Mouse (Mus musculus) ES-E14 (cell line): ENCODE results near the gene Cyp26a1. TPM values are rescaled to one million over a fixed set of nuclear protein-coding genes. Genes with fewer than 3 reads are reported as not detected.
A peak's percentile ranks its signal among the peaks of the same experiment; 100 is the strongest.

Experiments
- DNase-seq: peaks from one replicate; pipeline ENCODE4 v3.0.0-alpha.2; 2013; ENCODE audit warnings: low read depth, low spot score
- H3K27ac ChIP-seq: 2 replicates; pipeline ENCODE4 v1.5.1; 2012; ENCODE audit warnings: low read depth, mild to moderate bottlenecking, low read length, moderate library complexity, mixed read lengths; ENCODE audit not compliant: poor library complexity, insufficient read depth, severe bottlenecking
- H3K36me3 ChIP-seq: 2 replicates; pipeline ENCODE4 v1.6.1; 2012; ENCODE audit warnings: mild to moderate bottlenecking, low read length, moderate library complexity, mixed read lengths; ENCODE audit not compliant: control insufficient read depth, poor library complexity, insufficient read depth, severe bottlenecking
- H3K4me1 ChIP-seq, 2 experiments: fragments of 150-350 bp in 1 of 2; sonication (generic) in 1 of 2; 2 replicates each; pipeline ENCODE4 v1.6.1; 2012; ENCODE audit warnings: low read length in 2 of 2, mild to moderate bottlenecking in 1 of 2, mixed read lengths in 1 of 2; ENCODE audit not compliant: control insufficient read depth in 2 of 2, insufficient read depth in 2 of 2, poor library complexity in 1 of 2
- H3K4me3 ChIP-seq, 2 experiments: fragments of 150-350 bp in 1 of 2; sonication (generic) in 1 of 2; 2 replicates each; pipeline ENCODE4 v1.5.1; 2012; ENCODE audit warnings: low read length in 2 of 2, low read depth in 1 of 2, mild to moderate bottlenecking in 1 of 2, mixed read lengths in 1 of 2; ENCODE audit not compliant: insufficient read depth in 1 of 2, poor library complexity in 1 of 2, severe bottlenecking in 1 of 2
- H3K9ac ChIP-seq: 2 replicates; pipeline ENCODE4 v1.6.1; 2012; ENCODE audit warnings: low read depth, mild to moderate bottlenecking, low read length, mixed read lengths; ENCODE audit not compliant: poor library complexity, insufficient read depth, severe bottlenecking
- H3K9me3 ChIP-seq: fragments of 150-350 bp; sonication (generic); 2 replicates; pipeline ENCODE4 v1.6.1; 2012; ENCODE audit warnings: low read depth, mild to moderate bottlenecking, low read length; ENCODE audit not compliant: control insufficient read depth, insufficient read depth
- CHD2 ChIP-seq: IDR thresholded peaks from 2 replicates; pipeline ENCODE4 v1.6.1; 2014; ENCODE audit warnings: mild to moderate bottlenecking, low read depth, low read length, inconsistent platforms
- HCFC1 ChIP-seq: IDR thresholded peaks from 2 replicates; pipeline ENCODE4 v1.6.1; 2012; ENCODE audit warnings: low read length, inconsistent platforms, borderline replicate concordance; ENCODE audit not compliant: insufficient read depth
- MAFK ChIP-seq: IDR thresholded peaks from 2 replicates; pipeline ENCODE4 v1.6.1; 2014; ENCODE audit warnings: mild to moderate bottlenecking, low read depth, low read length, inconsistent platforms; ENCODE audit not compliant: insufficient read depth
- ZC3H11A ChIP-seq: IDR thresholded peaks from 2 replicates; pipeline ENCODE4 v1.6.1; 2012; ENCODE audit warnings: low read depth, mild to moderate bottlenecking, inconsistent platforms, low read length, borderline replicate concordance
- ZNF384 ChIP-seq: IDR thresholded peaks from 2 replicates; pipeline ENCODE4 v1.6.1; 2012; ENCODE audit warnings: low read depth, low read length, inconsistent platforms
- in situ Hi-C, 2 experiments: fragments of 600-800 bp; cut with MboI; formaldehyde crosslinking; loops; one replicate each; pipeline ENCODE4 v1.15.1; 2025; ENCODE audit warnings: low sequenced_read_pairs in 2 of 2, inconsistent platforms in 1 of 2; ENCODE audit not compliant: unreplicated experiment in 2 of 2
- total RNA-seq: library from RNA; depleted of rRNA; stranded (reverse); fragments of 300-350 nt; gene quantifications from 2 replicates; pipeline ENCODE4 v1.2.3, GENCODE M21; 2012; rRNA removed

Gene Cyp26a1
- total RNA-seq: 3.7 and 5.7 TPM in 2 replicates

GRCm38 (mm10) chr19:37697651-37698272 is at the start of gene Cyp26a1:
Gene Cyp26a1, plus strand, starts transcription at chr19:37697798.
- H3K9me3 ChIP-seq: no peaks in the 10 kb centered on the region
- H3K9ac ChIP-seq: peak within 1 kb of the TSS; percentile 9; the same call in 1 of the 2 replicates
- no peak for DNase-seq
- in situ Hi-C loops: loop anchor here in 1 of 2 experiments (5.0 kb wide), 1 partner anchor 185 kb away; no protein-coding TSS in a partner anchor
- peaks cover 0 to 6% of the 10 kb centered on the region in 2 experiments; a peak in 1 of 4 replicates for H3K4me1 ChIP-seq
- H3K36me3 ChIP-seq: no peaks in the 10 kb centered on the region
- TF ChIP-seq CHD2 (no peak), ZNF384 (no peak), ZC3H11A (no peak), HCFC1 (no peak), MAFK (no peak)
- no peak within 1 kb of the TSS for H3K27ac ChIP-seq
- H3K4me3 ChIP-seq: peak within 1 kb of the TSS; percentile 47 to 66

GRCm38 (mm10) chr19:37647994-37648393 is 49.6 kb upstream of the Cyp26a1 start:
- H3K27ac ChIP-seq: no peak overlapping the region
- DNase-seq: no peak
- in situ Hi-C loops: no loop called here

GRCm38 (mm10) chr19:37650526-37650925 is 47.1 kb upstream of the Cyp26a1 start:
- H3K36me3 ChIP-seq: no peaks in the 10 kb centered on the region; the same call in 1 of the 2 replicates
- no peak overlapping the region for H3K27ac ChIP-seq
- no peaks in the 10 kb centered on the region for H3K9me3 ChIP-seq
- TF ChIP-seq MAFK (no peak), HCFC1 (no peak), CHD2 (no peak), ZC3H11A (no peak)
- in situ Hi-C loops: no loop called here
- no peak for DNase-seq
- H3K4me1 ChIP-seq: no peaks in the 10 kb centered on the region
- H3K9ac ChIP-seq: no peak overlapping the region
- H3K4me3 ChIP-seq: no peak overlapping the region

More at GRCm38 (mm10) chr19:37647994-37648393, 49.6 kb upstream of the Cyp26a1 start:
- TF ChIP-seq MAFK (no peak), HCFC1 (no peak), ZNF384 (no peak), CHD2 (no peak), ZC3H11A (no peak)
- Histone ChIP-seq H3K9me3 (no peaks in the 10 kb centered on the region), H3K36me3 (no peaks in the 10 kb centered on the region), H3K9ac (no peak overlapping the region), H3K4me3 (no peak overlapping the region), H3K4me1 (no peaks in the 10 kb centered on the region)

- in situ Hi-C loops: no loop called here
- TF ChIP-seq MAFK (no peak), ZC3H11A (no peak), ZNF384 (no peak), HCFC1 (no peak), CHD2 (no peak)
- H3K4me3 ChIP-seq: no peak overlapping the region
These were observed 43.6 kb upstream of the Cyp26a1 start for GRCm38 (mm10) chr19:37654012-37654411.

GRCm38 (mm10) chr19:37656441-37656840 is 41.2 kb upstream of the Cyp26a1 start:
- Histone ChIP-seq H3K4me1 (peaks cover 2 to 4% of the 10 kb centered on the region in 2 experiments; a peak in 1 of 4 replicates), H3K4me3 (no peak overlapping the region), H3K9ac (no peak overlapping the region), H3K9me3 (no peaks in the 10 kb centered on the region), H3K36me3 (no peaks in the 10 kb centered on the region; the same call in 1 of the 2 replicates), H3K27ac (no peak overlapping the region)
- DNase-seq: no peak
- in situ Hi-C loops: no loop called here
- TF ChIP-seq ZC3H11A (no peak), ZNF384 (no peak), HCFC1 (no peak), MAFK (no peak), CHD2 (no peak)

More at GRCm38 (mm10) chr19:37654012-37654411, 43.6 kb upstream of the Cyp26a1 start:
- DNase-seq: no peak
- 0 out of 2 replicates have a peak overlapping the region, but pooled peaks have one; percentile 28 for H3K27ac ChIP-seq
- no peaks in the 10 kb centered on the region for H3K9me3 ChIP-seq
- no peak overlapping the region for H3K9ac ChIP-seq
- H3K4me1 ChIP-seq: 0 out of 4 replicates have a peak, but pooled peaks cover 0 to 2% of the 10 kb centered on the region in 2 experiments
- H3K36me3 ChIP-seq: no peaks in the 10 kb centered on the region; the same call in 1 of the 2 replicates
